Mouse (Mus musculus) MEL (cell line): ENCODE measurements around the gene Rec8.

Experiments used
- CTCF ChIP-seq, 3 experiments: IDR thresholded peaks in 2 of 3; conservative IDR thresholded peaks in 1 of 3; 2 replicates each; pipeline ENCODE4 v1.5.1; 2011 to 2012; ENCODE audit warnings: low read length in 3 of 3, low read depth in 2 of 3, mild to moderate bottlenecking in 2 of 3, improper control_type of control experiment in 1 of 3, inconsistent platforms in 1 of 3, mixed read lengths in 1 of 3, moderate library complexity in 1 of 3; ENCODE audit not compliant: control insufficient read depth in 1 of 3, insufficient read depth in 1 of 3, poor library complexity in 1 of 3, severe bottlenecking in 1 of 3
- EP300 ChIP-seq, 2 experiments: IDR thresholded peaks; 2 replicates each; pipeline ENCODE4 v1.6.1; 2011; ENCODE audit warnings: improper control_type of control experiment in 2 of 2, low read length in 2 of 2, low read depth in 1 of 2, mild to moderate bottlenecking in 1 of 2
- USF1 ChIP-seq: IDR thresholded peaks from 2 replicates; pipeline ENCODE4 v1.6.1; 2014; ENCODE audit warnings: low read depth, mild to moderate bottlenecking, inconsistent platforms, low read length, improper control_type of control experiment, moderate library complexity

- TF ChIP-seq USF1 (no peak), CTCF (IDR thresholded peaks at IDR 0.05 in 2 of 3, conservative IDR thresholded peaks at IDR 0.05 in 1 of 3; ENCODE audit: control insufficient read depth in 1 of 3, insufficient read depth in 1 of 3, low read depth in 2 of 3, low read length in 3 of 3, poor library complexity in 1 of 3, severe bottlenecking in 1 of 3) (no peak), EP300 (IDR thresholded peaks at IDR 0.05; ENCODE audit: low read depth in 1 of 2, low read length in 2 of 2) (no peak)
These were observed 25.4 kb downstream of the Rec8 start, which contains the start of gene Tm9sf1 for GRCm38 (mm10) chr14:55643060-55643907.
